Mouse (Mus musculus) adrenal gland, adult 18-20 months (tissue): ENCODE data around the gene Agmat. TPM values are rescaled to one million over a fixed set of nuclear protein-coding genes. Genes with fewer than 3 reads are reported as not detected.

Source experiments
- DNase-seq, 2 experiments: peaks; one replicate each; pipeline ENCODE4 v3.0.0; 2021 to 2022; ENCODE audit warnings: low spot score in 2 of 2
- long read RNA-seq, 2 experiments: library from polyadenylated mRNA; stranded (forward); transcript quantifications; one replicate each; pipeline ENCODE4 v2.0.0; 2021
- total RNA-seq, 2 experiments: library from RNA; stranded (reverse); gene quantifications; 1 replicate in 1 of 2; 2 replicates in 1 of 2; pipeline ENCODE4 v1.2.3; 2021

Gene Agmat
- 10 to 100 TPM; 10.4 to 42.7 TPM for total RNA-seq
- long read RNA-seq, experiment 1, partial matches to known transcripts, result 7 of 7 reads
- long read RNA-seq, experiment 1, other reads (novel, unspliced or antisense), result 0 of 7 reads
- long read RNA-seq, experiment 2, transcript Agmat-201 (7 exons, 1,407 nt), result major isoform, 10 of 103 reads
- long read RNA-seq, experiment 2, partial matches to known transcripts, result 87 of 103 reads
- long read RNA-seq, experiment 2, other reads (novel, unspliced or antisense), result 6 of 103 reads

DNA sequence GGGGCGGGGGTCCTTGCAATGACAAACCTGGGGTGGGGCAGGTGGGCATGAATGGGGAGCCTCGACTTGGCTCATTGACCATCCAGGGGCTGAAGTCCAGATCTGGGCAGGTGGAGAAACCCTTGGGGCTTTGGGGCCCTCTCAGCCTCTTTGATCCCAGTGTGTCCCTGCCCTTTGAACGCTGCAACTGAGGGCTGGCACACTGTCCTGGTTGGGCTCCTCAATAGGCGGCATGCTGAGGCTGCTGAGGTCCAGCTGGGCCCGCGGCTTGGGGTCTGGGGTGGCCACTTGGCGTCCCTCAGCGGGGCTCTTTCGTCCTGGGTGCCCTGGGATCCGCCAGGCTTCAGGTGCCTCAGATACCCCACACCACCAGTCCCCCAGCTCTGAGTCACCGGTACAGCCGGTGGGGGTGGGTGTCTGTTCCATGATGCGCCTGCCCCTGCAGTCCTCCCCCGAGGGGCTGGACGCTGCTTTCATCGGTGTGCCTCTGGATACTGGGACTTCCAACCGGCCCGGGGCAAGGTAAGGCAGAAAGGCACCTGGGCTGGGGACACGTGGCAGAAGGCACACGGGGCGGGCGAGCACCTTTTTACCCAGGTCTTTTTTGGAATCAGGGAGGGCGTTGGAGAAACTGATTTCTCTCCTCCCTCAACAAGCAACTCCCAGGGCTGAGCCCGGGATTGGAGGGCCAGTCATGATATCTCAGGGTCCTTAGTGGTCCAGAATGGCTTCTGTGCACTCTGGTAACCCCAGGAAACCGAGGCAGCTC, at the start of gene Agmat:
Gene Agmat (plus strand): TSS at position 95 of the 769 bp plus-strand sequence.
- DNase-seq, result no peak

DNA sequence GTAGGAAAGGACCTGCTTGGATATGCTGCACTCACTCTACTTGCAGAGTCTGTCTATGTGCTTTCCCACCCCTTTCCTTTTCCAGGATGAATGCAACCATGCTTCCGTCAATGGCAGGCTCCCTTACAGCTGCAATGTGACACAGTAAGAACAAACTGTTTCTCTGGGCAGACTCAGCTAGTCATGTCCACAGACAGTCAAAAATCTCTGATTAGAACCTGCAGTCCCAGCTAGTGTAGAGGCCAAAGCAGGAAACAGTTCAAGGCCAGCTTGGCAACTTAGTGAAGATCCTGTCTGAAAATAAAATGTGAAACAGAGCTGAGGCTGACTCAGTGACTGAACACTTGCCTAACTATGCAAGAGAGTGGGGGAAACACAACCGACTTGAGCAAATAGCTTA, 41.8 kb upstream of the Agmat start:
- DNase-seq, result no peak

DNA sequence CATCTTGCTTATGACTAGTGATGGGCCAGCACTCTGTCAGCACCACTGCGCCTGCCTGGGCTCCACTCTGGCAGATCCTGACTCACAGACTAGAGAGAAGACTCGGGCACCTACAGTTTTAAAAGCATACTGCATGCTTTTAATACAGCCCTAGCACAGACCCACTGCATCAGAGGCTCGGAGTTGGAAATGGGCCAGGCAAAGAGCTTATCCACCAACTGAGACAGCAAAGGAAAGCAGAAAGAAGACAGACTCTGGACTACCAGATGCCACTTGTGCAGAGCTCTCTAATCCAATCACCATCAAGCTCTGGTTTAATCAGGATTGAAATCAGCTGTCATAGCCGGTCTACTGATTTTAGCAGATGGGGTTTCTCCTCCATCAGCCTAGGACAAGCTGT, 41.1 kb upstream of the Agmat start:
- no peak for DNase-seq

DNA sequence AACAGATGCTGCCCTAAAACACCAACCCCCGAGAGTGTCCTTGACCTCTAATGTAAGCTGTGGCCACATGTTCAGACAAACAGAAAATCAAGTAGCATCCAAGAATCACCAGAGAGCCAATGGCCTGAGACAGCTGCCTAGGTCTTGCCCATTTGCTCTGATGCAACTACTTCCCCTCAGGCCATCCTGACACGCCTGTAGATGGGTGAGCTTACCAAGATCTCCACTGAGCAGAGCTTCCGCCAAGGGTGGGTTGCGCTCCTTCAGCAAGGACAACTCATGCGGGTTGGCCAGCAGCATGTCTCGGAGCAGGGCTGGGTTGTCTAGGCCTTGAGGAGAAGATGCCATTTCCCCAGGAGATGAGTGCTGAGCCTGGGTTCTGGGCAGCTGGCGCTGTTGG, 38.5 kb upstream of the Agmat start:
- DNase-seq, result no peak

DNA sequence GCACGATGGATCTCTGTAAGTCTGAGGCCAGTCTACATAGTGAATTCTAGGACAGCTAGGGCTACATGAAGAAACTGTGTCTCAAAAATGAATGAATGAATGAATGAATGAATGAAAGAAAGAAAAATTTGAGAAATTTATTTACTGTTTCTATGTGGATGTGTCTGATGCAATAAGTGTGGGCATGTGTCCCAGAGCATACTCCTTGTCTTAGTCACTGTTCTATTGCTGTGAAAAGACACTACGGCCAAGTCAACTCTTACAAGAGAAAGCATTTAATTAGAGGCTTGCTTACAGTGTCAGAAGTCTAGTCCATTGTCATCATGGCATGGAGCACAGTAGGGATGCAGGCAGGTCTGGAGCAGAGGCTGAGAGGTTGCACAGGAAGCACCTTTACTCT, 37.5 kb upstream of the Agmat start:
- DNase-seq, result no peak

DNA sequence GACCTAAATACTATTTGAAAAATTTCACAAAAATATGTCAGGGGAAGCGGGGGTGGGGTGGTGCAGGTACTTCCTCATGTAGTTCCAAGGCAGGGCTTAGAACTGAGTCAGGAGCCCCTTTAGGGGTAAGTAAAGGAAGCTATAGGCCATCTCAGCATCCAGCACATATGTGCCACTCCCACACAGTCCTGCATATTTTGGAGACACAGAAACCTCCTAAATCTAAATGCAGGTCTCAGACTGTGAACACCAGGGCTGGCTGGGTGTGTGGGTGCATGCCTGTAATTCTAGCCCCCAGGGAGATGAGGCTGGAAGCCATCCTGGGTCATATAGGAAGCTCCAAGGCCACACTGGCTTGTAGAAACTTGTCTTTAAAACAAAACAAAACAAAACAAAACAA, 35.2 kb upstream of the Agmat start:
- no peak for DNase-seq

DNA sequence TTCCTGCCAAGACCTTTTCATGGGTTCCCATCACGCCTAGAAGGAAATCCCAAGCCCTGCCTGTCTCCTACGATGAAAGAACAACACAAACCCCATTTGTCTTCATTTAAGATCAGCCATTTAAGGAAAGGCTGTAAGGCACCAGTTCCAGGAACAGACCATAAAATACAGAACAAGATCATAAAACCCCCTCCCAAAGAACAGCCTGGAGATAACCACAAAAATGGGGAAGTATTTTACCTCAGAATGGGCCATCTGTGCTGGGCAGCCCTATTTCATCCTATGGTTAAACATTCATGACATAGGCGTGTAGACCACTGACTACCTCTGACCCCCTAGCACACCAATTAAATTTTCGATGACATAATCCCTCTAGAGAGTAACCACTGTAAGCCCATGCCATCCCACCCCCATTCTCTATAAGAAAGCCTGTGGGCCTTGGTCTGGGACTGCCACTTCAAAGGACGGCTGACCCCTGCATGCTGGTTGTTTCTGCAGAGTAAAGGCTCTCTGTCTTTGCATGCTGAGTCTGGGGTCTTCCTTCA, 32.8 kb upstream of the Agmat start:
- DNase-seq, result no peak

DNA sequence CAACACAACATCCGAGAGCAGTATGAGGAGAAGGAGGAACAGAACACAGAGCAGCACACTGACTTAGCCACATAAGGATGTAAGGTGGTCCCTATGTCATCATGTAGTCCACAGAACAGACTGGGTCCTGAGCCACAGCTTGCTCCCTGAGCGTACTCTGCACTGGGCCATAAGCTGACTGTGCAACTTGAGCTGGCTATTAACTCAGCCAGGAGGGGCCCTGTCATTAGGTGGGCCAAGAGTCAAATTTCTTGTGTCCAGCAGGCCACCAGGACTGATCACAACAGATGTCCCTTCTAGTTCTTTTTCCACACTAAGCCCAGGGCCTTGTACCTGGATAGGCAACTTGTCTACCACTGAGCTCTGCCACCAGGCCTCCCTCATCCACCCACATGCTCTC, 31.4 kb upstream of the Agmat start:
- no peak for DNase-seq

DNA sequence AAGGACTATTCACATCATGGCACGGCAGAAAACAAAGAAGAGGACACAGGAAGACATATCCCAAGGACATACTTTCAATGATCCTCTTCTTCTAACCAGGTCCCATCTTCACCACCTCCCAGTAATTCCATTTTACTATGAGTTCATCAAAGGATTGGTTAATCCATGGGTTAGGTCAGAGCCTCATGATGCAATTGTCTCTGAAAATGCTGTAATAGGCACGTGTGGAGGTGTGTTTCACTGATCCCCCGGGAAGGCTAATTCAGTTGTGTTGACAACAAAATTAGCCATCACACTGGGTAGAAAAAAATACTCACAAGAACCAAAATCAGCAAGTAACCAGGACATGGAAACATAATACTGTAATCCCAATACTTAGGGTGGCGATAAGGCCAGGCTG, 28.8 kb upstream of the Agmat start:
- no peak for DNase-seq

DNA sequence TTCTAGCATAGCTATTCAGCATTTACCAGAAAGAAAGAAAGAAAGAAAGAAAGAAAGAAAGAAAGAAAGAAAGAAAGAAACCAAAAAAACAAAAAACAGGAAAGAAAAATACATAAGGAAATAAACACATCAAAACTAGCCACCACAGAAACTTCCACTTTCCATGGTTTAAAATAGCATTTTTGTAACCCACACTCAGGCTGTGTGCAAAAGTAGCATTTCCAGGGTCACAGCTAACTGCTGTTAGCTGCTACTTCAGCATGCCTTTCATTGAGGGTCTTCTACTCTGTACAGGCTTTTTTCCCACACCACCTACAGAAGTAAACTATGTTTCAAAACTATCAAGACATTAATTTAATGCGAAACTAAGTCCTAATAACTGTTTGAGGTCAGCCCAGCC, 27.2 kb upstream of the Agmat start:
- no peak for DNase-seq

DNA sequence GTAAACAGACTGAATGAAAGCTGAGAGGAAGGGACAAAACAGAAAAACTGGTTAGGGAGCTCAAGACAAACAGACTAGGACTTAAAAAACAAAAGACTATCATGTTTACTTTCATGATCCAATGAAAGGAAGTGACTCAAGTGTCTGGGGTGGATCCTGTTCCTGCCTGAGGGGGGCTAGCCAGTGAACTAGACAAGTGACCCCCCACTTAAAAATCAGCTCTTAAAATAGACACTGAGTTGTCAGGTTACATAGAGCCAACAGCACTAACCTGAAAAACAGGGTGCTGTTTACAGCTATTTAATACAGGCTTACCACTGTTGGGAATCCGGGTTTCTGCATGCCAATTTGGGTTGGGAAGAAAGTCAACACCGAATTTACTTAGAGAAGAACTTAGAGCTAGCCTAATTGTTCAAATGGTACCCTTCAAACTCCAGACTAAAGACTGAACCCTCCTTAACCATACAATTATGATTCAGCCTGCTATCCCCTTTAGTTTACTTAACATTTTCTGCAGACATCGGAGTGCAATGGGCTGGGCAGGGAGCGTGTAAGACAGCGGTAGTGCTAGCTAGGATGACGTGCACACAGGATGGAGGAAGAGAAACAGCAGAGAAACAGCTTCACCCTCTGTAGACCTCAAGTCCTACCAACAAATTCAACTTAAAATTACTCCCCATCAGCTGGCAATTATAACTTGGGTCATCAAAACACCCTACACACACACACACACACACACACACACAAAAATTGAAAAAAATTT, 25.5 kb upstream of the Agmat start:
- DNase-seq, result no peak

DNA sequence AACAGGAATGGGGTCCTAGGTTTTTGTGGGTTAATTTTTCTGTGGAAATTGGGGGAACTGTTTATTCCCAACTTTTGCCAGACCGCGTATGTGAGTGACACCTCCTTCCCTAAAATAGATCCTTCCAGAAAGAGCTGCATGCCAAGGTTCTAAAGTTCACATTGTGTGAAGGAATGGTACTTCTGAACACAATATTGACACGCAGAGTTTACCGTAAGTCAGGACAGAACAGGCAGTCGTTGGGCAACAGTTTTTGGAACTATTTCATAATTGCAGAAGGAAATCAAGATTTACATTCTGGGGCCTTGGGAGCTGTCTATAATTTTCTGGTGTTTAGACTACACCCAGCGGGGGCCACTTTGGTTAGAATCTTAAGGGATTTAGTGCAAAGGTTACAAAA, 24.5 kb upstream of the Agmat start:
- DNase-seq, result no peak

DNA sequence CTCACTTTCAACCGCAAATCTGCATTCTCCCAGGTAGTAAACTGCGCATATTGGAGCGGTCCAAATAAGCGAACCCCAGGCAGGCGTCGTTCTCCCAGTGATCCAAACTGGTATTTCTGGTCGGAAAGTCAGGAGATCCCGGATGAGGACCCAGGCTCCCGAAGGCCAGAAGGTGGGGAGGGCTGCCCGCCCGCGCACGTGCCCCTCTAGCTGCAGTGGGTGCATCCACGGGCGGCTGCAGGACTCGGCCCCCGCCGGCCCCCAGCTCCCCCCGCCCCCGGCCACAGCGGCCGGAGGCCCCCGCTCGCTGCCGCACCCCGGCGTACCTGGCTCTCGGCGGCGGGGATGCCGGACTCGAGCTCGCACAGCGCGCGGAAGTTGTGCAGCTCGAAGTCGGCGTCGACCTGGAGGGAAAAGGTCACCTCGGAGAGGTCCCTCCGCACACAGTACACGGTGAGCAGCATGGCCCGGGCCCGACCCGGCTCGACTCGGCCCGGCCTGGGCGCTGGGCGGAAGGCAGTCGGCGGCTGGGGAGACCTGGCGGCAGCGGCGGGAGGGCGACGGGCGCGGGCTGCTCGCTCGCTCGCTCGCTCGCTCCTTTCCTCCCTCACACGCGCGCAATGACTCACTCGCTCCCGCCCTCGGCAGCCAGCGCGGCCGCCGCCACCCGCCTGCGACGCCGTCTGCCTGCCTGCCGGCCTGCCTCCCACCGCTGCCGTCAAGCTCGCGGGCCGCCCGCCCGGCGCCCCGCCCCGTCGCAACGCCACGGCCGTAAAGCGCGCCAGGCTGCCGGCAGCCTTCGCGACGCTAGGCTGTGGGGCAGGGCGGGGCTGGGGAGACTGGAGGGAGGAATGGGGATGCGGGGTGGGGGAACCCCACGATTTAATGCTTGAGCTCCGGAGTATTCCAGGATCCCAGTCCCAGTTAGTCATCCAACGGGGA, 23.5 kb upstream of the Agmat start, which contains the start of gene Ddi2:
Gene Ddi2 (minus strand): TSS at position 689 of the 942 bp plus-strand sequence.
- DNase-seq, result peak; percentile 91 to 93

DNA sequence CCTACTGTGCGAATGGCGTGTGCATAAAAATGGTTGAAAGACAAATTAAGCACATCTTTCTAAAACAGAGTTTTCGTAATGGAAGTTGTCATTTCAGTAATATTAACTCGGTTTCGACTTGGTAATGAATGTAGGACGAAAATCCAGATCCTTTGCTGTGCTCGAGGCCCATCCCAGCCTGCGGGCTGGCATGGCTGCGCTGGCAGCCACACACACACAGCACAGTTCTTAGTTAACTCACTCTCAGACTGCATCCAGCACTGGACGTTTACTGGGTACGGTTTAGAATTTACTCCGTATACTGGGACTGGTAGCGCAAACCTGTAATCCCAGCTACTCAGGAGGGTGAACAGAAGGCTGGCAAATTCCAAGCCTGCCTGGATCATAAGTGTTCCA, 22.8 kb upstream of the Agmat start:
- DNase-seq, result no peak

DNA sequence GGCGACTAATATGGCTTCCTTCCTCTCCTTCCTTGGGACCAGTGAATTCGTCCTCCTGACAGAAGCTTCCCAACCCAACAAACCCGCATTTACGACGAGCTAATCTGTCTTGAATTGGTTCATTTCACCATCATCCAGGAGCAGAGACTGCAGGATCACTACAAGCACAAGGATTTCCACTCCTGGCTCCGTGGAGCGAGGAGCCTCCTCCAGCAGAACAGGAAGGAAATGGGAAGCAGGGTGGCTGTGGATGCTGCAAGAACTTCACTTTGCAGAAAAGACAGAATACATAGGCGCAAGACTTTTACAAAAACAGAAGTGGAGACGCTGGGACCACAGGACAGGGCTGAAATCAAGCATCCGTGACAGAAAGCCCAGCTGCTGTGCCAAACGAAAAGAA, 21.9 kb upstream of the Agmat start:
- DNase-seq, result no peak

DNA sequence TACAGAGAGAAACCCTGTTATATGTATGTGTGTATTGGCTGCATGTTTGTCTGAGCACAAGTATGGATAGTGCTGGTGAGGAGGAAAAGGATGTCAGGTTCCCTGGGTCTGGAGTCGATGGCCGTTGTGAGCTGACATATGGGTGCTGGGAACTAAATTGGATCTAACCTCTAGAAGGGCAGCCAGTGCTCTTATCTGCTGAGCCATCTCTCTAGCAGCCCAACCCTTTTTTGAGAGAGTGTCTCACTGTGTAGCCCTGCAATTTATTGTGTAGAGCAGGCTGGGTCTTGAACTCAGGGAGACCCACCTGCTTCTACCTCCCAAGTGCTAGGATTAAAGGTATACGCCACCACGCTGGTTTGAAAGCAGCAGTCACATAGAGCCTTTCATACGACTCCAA, 21.2 kb upstream of the Agmat start:
- no peak for DNase-seq

DNA sequence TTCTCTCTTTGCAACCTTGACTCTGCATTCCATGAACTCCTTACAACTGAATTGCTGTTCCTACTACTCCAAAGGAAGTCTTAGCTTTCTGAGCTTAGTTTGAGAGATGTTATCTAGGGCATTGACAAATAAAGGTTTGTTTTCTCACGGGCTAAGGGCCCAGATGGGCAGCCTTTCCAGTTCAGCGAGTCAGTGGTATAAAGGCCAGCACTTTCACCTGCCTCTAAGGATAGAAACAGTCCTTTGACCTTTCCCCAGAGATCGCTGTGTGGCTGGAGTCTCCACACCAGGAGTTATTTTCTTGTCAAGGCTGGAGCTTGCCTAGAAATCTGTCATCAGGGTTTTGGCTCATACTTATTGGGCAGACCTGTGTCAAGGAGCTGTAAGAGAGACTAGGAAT, 20.7 kb upstream of the Agmat start:
- DNase-seq, result no peak

DNA sequence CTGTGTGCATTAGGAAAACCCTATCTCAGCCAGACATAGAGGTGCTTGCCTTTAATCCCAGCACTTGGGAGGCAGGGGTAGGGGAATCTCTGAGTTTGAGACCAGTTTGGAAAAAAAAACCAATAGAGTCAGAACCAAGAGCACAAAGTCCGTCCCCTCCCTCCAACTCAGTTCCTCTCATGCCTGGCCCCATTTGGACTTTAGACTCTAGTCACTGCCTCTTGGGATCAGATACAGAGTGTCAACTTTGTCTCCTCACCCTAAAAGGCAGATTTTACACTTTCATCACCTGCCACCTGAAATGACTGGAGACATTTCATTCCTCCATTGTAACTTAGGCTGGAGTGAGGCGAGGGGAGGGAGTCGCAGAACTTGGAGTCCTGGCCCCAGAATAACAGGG, 17.2 kb upstream of the Agmat start:
- no peak for DNase-seq

DNA sequence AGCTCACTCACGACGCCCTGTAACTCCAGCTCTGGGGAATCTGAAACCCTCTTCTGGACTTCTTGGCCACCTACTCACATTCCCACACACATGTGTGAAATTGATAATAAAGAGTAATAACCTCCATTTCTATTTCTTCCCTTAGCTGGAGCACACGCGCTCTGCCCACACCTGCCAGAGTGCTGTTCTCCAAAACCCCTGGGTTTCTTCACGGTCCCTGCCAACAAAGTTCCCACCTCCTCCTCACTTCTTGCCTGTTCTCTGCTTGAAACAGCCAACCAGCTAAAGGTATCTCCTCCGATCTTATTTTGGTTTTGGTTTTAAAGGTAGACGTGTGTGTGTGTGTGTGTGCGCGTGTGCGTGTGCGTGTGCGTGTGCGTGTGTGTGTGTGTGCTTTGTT, 16.1 kb upstream of the Agmat start:
- no peak for DNase-seq

DNA sequence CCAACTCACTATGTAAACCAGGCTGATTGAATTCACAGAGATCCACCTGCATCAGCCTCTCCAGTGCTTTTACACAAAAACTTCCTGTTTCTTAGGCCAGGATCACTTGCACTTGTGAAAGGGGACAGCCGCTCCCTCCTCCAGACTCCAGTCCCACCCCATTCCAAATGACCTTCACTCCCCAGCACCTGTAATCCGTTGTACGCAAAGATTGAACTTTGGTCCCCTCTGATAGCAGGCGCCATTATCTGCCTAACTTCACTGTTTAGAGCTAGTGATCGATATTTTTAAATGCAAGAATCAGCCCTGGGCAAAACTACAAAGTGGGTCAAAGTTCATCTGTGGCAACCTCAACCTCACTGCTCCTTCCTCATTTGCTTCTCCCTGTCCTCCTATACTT, 14.7 kb upstream of the Agmat start:
- no peak for DNase-seq
